Mouse (Mus musculus): ENCODE data around the gene Psmd5.

Psmd5 gene

DNA sequence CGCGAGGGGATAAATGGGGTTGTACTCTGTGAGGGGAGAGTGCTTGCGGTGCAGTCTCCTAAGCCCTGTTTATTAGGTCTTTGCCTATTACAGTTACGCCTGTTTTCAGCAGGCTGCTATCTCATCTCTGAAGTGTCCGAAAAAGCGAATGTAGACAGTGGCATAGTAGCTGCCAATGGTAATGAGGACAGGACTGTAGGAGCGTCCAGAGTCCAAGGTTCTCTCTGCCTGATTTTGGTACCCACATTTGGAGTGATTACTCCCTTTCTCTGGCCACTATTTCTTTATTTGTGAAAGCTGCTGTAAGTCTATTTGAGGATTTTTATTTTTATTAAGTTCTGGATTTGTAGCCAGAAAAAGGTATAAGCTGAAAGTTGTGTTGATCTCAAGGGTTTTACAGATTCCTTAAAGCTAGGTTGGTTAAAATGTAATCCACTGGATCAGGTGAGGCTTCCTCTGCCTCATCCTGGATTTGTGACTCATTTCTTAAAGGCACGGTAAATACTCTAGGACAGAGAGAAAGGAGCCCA, at the start of gene Psmd5:
Gene Psmd5, minus strand, starts transcription at position 153 of the 530 bp plus-strand sequence.
- DNase-seq (ENCODE audit: low spot score): no peak

GRCm38 (mm10) chr2:34922729-34923128, 48.0 kb upstream of the Psmd5 start:
- no peak for DNase-seq (ENCODE audit: low spot score)

DNA sequence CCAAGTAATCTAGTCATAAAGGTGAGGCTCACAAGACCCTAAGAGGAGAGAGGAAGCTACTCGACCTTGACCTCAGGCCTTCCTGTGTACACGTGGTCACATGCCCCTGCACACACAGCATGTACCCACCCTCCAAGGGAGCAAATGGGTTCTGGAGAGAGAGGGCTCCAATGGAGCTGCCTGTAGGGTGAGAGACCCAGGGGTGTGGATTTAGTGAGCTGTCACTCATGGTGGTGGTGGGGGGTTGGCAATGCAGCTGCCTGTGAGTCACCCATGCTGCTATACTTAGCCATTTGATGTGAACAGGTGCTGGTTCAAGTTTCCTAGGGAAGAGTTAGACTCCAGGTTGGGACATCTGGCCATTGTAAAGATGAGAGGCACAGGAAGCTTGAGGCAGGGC, 45.4 kb upstream of the Psmd5 start:
- no peak for DNase-seq (ENCODE audit: low spot score)

DNA sequence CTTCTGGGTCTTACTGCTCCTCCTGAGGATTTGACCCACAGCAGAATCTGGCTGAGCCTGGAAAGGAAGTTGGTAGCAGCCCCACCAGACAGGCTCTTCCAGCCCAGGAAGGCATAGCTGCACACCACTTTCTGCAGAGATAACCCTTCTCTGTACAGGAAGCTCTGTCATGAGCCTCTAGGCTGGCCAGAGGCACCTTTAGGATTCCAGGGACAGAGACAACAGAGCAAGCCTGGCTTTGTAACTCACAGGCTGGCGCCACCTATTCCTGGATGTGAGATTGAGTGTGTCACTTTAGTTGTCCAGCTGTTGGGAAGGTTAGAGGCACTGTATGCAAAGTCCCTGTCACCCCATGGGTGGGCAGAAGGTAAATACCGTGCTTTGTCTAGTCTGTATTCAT, 40.3 kb upstream of the Psmd5 start:
- DNase-seq (ENCODE audit: low spot score): no peak

DNA sequence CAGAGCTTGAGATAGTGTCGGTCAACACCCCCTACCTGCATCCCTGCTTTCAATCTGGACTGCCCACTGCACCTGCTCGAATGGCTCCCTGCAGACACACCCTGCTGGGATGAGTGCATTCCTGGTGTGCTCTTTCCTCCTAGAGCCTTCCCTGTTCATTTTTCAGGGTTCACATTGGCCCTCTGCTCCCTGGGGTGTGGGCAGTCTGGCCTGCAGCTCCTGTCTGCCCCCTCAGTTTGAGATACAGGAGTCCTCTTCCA, 40.0 kb upstream of the Psmd5 start:
- DNase-seq (ENCODE audit: low spot score): no peak

DNA sequence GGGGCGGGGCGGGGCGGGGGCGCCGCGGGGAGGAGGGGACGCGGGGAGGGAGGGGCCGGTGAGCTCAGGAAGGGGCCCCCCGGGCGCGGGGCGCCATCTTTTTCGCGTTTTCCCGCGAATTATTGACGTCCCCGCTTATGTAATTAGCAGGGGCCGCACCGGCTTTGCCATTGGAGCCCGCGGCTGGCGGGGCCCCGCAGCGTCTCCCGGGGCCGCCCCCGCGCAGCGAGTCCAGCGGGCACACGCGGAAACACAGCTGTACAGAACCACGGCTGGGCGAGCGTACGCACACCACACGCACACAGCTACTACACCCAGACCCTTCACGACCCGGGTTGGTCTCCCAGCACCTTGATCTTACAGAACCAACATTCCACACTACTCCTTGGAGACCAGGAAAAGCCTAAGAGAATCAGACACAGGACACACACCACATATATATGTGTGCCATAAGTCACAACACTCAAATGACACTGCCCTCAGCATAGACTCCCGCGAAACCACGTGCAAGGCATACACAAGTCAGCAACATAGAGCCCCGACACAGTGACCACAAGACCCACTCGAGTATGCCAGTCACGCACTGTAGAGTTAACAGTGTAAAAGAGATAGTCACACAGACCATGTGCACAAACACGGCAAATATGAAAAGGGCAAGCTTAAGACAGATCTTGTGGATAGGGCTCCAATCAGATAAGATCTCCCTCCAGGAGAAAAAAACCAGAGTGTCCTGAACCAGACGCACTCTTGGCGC, 39.5 kb upstream of the Psmd5 start:
- DNase-seq (ENCODE audit: low spot score): peak; percentile 66

DNA sequence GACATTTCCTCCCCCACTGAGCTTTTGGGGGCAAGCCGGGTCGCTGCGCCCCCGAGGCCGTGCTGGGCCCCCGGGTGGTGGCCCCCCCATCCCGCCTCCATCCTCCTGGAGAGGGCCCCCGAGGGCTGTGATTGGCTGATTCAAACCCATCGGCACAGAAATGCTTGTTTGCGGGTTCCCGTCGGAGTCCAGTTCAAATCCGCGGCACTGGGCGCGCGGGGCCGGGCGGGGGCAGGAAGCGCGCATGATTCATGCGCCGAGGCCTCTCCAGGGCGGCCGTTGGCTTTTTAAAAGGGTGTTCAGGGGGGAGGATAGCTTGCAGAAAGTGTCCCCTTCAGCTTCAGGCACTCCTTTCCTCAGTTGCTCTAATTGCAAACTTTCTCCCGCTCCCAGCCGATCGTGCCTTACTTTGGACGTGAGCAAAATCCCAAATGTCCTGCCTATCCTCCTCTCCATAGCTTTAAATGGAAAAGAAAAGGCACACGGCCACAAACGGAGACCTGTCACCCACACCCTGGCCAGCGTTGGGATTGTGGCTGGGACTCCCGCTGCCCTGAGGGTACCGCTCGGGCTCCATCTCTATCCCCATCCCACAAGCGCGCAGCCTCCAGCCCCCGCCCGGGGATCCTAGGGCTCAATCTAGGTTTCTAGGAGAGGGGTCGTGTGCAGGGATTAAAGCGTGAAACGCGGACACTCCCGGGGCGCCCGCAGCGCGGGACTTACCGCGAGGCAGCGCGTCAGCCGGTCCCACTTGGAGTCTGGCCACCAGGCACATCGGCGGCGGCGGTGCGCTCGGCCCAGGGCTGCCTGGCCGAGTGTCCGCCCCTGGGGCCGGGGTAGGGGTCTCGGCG, 38.7 kb upstream of the Psmd5 start, which contains the start of gene Phf19:
Gene Phf19, minus strand, starts transcription at position 809 of the 851 bp plus-strand sequence.
- peak; percentile 58 for DNase-seq (ENCODE audit: low spot score)

DNA sequence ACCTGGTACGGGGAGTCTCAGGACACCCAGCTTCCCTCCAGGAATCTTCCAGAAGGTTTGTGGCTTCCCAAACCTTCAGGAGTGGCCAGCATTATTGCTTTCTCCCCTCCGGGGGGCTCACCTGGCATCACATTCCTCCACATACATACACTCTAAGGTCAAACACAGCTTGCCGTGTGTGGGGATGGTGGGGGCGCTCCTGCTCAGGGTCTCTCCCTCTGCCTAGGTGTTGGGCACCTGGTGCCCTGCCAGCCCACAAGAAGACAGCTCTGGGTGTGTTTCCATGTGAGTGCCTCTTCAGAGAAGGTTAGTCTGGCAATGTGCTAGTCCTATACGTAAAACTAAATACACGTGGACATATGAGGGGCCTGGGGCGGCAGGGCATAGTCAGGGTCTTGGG, 37.8 kb upstream of the Psmd5 start:
- no peak for DNase-seq (ENCODE audit: low spot score)

DNA sequence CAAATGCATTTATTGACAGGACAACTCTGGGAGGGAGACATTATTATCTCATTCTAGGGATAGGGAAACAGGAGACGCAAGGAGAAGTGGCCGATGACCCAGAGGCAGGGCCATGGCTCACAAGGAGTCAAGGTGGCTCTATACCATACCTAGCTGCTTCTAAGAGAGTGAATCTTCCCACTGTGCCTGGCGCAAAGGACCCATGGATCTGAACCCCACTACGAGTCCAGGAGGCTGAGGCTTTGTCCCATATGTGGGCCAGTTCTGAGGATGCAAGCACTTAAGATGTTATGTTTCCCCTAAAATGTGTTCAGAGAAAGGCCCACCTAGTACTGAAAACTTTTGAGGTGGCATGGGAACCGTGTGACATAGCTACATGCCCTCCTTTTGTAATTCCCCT, 37.1 kb upstream of the Psmd5 start:
- DNase-seq (ENCODE audit: low spot score): no peak

- DNase-seq (ENCODE audit: low spot score): no peak
Measured at GRCm38 (mm10) chr2:34909719-34910118, 35.0 kb upstream of the Psmd5 start.

- DNase-seq (ENCODE audit: low spot score): peak; percentile 59
Measured at GRCm38 (mm10) chr2:34906861-34907604, 32.3 kb upstream of the Psmd5 start.

DNA sequence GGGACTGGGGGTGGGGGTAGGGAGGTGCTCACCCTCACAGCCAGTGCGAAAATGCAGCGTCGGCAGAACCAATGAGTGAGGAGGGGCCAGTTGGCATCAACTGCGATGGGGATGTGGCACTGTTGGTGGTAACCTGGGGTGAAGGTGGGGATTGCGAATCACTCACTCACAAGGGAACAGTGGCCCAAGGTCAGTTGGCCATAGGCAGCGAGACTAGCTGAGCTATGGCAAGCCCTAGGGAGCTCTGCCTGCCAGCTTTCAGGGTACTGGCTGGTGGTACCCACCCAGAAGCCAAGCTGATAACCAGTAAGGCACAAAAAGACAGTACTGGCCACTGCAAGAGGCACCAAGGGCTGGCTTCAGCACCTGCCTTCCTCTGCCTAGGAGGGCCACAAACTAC, 31.7 kb upstream of the Psmd5 start:
- no peak for DNase-seq (ENCODE audit: low spot score)

DNA sequence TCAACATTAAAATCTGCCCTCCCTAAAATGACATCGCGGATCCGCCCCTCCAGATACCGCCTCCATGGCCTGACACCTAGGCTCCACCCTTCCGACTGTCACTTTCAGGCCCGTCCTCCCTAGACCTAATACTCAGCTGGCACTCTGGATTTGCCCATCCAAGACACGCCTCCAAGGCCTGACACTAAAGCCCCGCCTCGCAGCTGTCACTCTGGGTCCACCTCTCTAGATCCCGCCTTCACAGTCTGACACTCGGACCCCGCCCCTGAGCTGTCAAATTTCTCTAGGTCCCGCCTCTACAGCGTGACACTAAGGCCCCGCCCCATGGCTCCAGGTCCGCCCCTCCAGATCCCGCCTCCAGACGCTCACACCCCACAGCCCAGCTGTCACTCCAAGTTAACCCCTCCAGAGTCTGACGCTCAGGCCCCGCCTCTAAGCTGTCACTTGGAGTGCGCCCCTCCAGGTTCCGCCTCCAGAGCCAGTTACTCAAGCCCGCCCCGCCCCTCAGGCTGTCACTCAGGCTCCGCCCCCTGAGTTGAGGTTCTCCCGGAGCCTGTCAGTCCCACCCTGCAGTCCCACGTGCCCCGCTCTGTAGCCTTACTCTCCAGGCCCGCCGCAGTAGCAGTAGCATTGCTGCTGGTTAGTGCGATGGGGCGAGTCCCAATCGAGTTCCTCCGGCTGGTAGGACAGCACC, 30.2 kb upstream of the Psmd5 start:
- peak; percentile 100 for DNase-seq (ENCODE audit: low spot score)

GRCm38 (mm10) chr2:34903652-34904405, 29.1 kb upstream of the Psmd5 start:
- DNase-seq (ENCODE audit: low spot score): no peak

GRCm38 (mm10) chr2:34903191-34903590, 28.4 kb upstream of the Psmd5 start:
- no peak for DNase-seq (ENCODE audit: low spot score)

DNA sequence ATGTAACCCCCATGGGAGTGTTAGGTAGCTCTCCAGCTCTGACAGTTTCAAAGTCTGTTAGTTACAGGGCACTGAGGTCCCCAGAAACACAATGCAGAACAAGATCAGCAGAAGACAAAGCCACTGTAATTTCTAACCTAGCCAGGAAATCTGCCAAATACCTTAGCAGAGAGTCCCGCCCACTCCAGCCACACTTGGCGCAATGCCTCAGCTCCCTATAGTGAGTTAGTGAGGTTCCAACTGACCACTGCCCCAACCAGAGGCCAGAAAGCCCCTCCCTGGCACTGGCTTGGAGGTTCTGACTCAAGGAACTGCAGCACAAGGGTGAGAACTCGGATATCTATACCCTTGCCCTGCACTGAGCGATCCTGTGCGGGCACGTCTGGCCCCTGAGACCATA, 28.0 kb upstream of the Psmd5 start:
- DNase-seq (ENCODE audit: low spot score): no peak

- no peak for DNase-seq (ENCODE audit: low spot score)
Measured at GRCm38 (mm10) chr2:34901726-34902125, 27.0 kb upstream of the Psmd5 start.

- no peak for DNase-seq (ENCODE audit: low spot score)
Measured at GRCm38 (mm10) chr2:34900412-34900811, 25.6 kb upstream of the Psmd5 start.

DNA sequence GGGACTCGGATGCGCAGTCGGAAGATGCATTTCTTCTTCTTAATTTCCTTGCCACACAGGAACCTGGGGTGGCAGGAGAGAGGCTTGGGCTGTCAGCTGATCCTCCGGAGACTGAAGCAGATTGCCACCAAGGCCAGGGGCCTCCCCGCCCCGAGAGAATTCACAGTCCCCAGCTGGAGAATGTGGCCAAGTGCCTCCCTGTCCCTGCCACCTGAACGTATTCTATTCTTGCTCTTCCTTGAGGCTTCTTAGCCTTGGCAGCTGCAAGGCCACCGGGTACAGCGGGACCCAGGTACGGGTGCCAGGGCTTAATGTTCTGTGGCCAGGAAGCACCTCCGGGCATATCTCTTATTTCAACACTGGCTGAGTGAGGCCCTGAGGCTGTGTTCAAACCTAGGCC, 24.9 kb upstream of the Psmd5 start:
- DNase-seq (ENCODE audit: low spot score): no peak

GRCm38 (mm10) chr2:34897820-34898219, 23.1 kb upstream of the Psmd5 start:
- peak; percentile 84 for DNase-seq (ENCODE audit: low spot score)

DNA sequence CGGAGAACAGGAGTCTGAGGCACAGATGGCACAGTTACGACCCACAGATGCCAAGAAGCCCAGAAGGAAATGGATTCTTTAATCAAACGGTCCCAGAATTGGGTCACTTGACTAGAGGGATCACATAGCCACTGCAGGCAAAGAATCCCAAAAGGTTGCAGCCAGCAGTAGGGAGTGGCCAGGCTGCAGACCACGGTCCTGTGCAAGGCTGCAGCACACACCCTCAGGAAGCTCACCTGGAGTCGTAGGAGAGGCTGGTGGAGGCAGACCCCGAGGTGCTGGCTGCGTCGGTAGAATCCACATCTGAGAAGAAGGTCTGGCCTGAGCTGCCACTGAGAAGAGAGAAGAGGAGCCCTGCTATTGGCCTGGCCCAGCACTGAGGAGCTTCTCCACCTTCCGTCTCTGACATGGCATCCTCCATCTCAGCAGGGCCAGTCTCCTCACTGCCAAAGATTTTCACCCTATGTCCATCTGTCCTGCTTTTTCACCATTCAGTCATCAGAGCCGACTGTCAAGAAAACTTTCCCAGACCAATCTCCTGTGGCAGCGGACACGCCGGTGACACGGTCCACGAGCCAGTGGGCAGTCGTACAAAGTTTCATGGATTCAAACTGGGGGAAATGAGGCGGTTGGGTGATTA, 22.2 kb upstream of the Psmd5 start:
- no peak for DNase-seq (ENCODE audit: low spot score)
